Mouse (Mus musculus): ENCODE results near the gene Arrdc3.

Gene Arrdc3

GRCm38 (mm10) chr13:80920939-80921338 is 37.8 kb downstream of the Arrdc3 start:
- no peak for DNase-seq (ENCODE audit: low spot score)

- no peak for DNase-seq (ENCODE audit: low spot score)
These were observed 38.6 kb downstream of the Arrdc3 start for GRCm38 (mm10) chr13:80921593-80922327.

- no peak for DNase-seq (ENCODE audit: low spot score)
These were observed 45.0 kb downstream of the Arrdc3 start for GRCm38 (mm10) chr13:80928187-80928586.

- no peak for DNase-seq (ENCODE audit: low spot score)
These were observed 46.8 kb downstream of the Arrdc3 start for GRCm38 (mm10) chr13:80930030-80930429.

- DNase-seq (ENCODE audit: low spot score): no peak
These were observed 49.7 kb downstream of the Arrdc3 start for GRCm38 (mm10) chr13:80932816-80933402.

- DNase-seq (ENCODE audit: low spot score): no peak
These were observed 53.2 kb downstream of the Arrdc3 start for GRCm38 (mm10) chr13:80936426-80936825.

GRCm38 (mm10) chr13:80939228-80939627 is 56.0 kb downstream of the Arrdc3 start:
- no peak for DNase-seq (ENCODE audit: low spot score)

GRCm38 (mm10) chr13:80939866-80940265 is 56.7 kb downstream of the Arrdc3 start:
- DNase-seq (ENCODE audit: low spot score): no peak

GRCm38 (mm10) chr13:80940421-80940820 is 57.2 kb downstream of the Arrdc3 start:
- DNase-seq (ENCODE audit: low spot score): no peak

GRCm38 (mm10) chr13:80940860-80941630 is 57.9 kb downstream of the Arrdc3 start:
- DNase-seq (ENCODE audit: low spot score): peak; percentile 30

GRCm38 (mm10) chr13:80944532-80944931 is 61.3 kb downstream of the Arrdc3 start:
- no peak for DNase-seq (ENCODE audit: low spot score)

All from T-cell, adult 2 months (primary cell).